Mouse (Mus musculus): ENCODE results near the gene Polr2m. TPM values are rescaled to one million over a fixed set of nuclear protein-coding genes. Genes with fewer than 3 reads are reported as not detected.

Polr2m gene
- polyA plus RNA-seq (2015; fragmentation: Illumina TruSeq; extraction: RNeasy Lipid Tissue Mini Kit (QIAGEN cat#74804); ENCODE audit: insufficient read depth, low read depth, low replicate concordance): 20.4 TPM

DNA sequence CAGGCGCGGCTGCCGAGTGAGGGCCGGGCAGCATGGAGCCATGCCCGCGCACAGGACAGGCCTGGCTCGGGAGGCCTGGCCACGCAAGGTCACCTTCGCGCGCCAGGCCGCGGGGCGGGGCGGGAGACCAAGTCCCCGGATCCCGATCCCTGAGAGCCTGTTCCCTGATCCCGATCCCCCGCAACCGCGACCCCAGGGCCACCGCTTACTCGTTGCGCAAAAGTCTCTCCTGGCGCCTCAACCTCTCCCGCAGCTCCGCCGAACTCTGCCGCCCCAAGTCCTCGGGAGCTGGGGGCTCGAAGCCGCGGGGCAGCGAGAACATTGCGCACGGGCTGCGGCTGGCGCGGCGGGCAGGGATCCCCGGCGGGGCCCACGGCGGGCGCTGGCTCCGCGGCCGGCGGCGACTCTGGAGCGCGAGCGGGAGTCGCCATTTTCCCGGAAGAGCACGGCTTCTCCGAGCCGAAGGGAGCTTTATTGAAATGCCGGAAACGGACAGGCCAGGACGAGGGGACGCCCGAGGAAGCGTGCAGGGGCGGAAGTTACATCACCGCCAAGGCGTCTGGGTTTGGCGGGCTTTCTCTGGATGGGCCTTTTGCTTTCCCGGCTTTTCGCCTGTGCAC, at the start of gene Polr2m:
TSS of gene Polr2m (minus strand) at position 461 of the 620 bp plus-strand sequence.

Other genes with a start within 250 kb of the Polr2m start
- gene Myzap, start 106.4 kb upstream of the Polr2m start, polyA plus RNA-seq (2015; fragmentation: Illumina TruSeq; extraction: RNeasy Lipid Tissue Mini Kit (QIAGEN cat#74804); ENCODE audit: insufficient read depth, low read depth, low replicate concordance): 3.5 TPM

All from pancreas, adult 10 weeks (tissue).